Mouse (Mus musculus): ENCODE measurements around the gene Syt6. TPM values are rescaled to one million over a fixed set of nuclear protein-coding genes. Genes with fewer than 3 reads are reported as not detected.
"Not testable (repeated sequence)": the region's sequence is repeated elsewhere in the genome, so short reads cannot be mapped to it uniquely, and the experiment has no call there.

The Syt6 gene
- total and polyA plus RNA-seq, 2 experiments from 2014 or later: 10.1 to 32.6 TPM

- H3K4me1 ChIP-seq (ENCODE audit: insufficient read depth, low read length): no peaks in the 10 kb centered on the region
- H3K36me3 ChIP-seq (ENCODE audit: insufficient read depth, low read length): no peaks in the 10 kb centered on the region
- no peak overlapping the region for H3K4me2 ChIP-seq (ENCODE audit: low read depth, low read length)
- no peak for TF ChIP-seq CTCF (IDR thresholded peaks at IDR 0.05; ENCODE audit: low read depth)
- H3K4me3 ChIP-seq (ENCODE audit: low read length): no peak overlapping the region
- no peak overlapping the region for H3K27ac ChIP-seq
- DNase-seq (ENCODE audit: low spot score) (no peak), ATAC-seq (peak; percentile 40; the same call in 1 of the 2 replicates)
- no peaks in the 10 kb centered on the region for H3K27me3 ChIP-seq (ENCODE audit: insufficient read depth, low read length)
- WGBS: 48% methylated on average over 7 of the region's 7 CpGs
- no peak overlapping the region for H3K9ac ChIP-seq (replicated peaks; ENCODE audit: low read length)
- H3K9me3 ChIP-seq (ENCODE audit: low read length): no peaks in the 10 kb centered on the region
These were observed 66.3 kb downstream of the Syt6 start for GRCm38 (mm10) chr3:103641301-103641700.

DNA sequence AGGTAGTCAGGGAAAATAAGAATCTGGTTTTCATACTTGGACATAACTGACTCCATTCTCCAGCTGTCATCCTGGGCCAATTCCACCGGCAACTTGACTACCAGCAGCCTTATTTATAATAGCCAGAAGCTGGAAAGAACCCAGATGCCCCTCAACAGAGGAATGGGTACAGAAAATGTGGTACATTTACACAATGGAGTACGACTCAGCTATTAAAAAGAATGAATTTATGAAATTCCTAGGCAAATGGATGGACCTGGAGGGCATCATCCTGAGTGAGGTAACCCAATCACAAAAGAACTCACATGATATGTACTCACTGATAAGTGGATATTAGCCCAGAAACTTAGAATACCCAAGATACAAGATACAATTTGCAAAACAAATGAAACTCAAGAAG is 70.9 kb downstream of the Syt6 start, which contains the start of gene Atg4a-ps:
TSS of gene Atg4a-ps (minus strand) at position 101 of the 400 bp plus-strand sequence.
- 76% methylated on average over 2 of the region's 2 CpGs for WGBS
- H3K4me2 ChIP-seq (ENCODE audit: low read depth, low read length); H3K4me1 ChIP-seq (ENCODE audit: insufficient read depth, low read length); H3K36me3 ChIP-seq (ENCODE audit: insufficient read depth, low read length); ATAC-seq; H3K27me3 ChIP-seq (ENCODE audit: insufficient read depth, low read length); DNase-seq (ENCODE audit: low spot score); H3K9ac ChIP-seq (replicated peaks; ENCODE audit: low read length); H3K4me3 ChIP-seq (ENCODE audit: low read length); H3K27ac ChIP-seq; H3K9me3 ChIP-seq (ENCODE audit: low read length): not testable (repeated sequence)

DNA sequence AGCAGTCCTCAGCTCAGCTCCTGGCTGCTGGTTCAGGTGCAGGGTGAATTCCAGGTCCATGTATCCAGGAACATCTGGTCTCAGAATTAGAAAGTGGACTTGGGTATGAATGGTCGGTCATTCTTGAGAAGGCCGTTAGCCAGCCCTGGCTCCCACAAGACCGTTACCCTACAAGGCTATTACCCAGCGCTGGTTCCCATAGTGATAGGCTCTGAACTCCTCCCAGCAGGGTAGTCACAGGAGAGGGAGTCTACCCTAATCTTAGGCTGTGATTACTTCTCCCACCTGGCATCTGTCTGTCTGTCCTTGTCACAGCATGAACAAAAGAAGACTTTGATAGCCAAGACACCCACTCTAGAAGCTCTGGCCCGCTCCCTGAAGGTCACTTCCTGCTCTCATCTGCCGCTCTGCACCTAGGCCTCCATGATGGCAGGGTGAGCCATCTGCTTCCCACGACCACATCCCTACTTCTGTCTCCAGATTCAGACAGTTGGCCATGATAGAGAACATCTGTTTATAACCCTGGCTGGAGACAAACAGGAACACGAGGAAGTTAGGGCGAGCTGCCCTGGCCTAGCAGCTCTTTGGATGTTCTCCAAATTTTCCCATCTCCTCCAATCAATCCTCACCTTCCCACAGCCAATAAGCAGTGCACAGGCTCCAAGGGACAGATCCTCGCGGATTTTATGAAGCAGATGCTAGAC is 72.3 kb downstream of the Syt6 start:
- no peak for TF ChIP-seq CTCF (IDR thresholded peaks at IDR 0.05; ENCODE audit: low read depth)
- Histone ChIP-seq H3K9me3 (ENCODE audit: low read length) (no peaks in the 10 kb centered on the region), H3K4me2 (ENCODE audit: low read depth, low read length) (no peak overlapping the region), H3K9ac (replicated peaks; ENCODE audit: low read length) (no peak overlapping the region), H3K36me3 (ENCODE audit: insufficient read depth, low read length) (no peaks in the 10 kb centered on the region), H3K4me1 (ENCODE audit: insufficient read depth, low read length) (no peaks in the 10 kb centered on the region), H3K27ac (no peak overlapping the region), H3K27me3 (ENCODE audit: insufficient read depth, low read length) (no peaks in the 10 kb centered on the region), H3K4me3 (ENCODE audit: low read length) (no peak overlapping the region)
- no peak for DNase-seq (ENCODE audit: low spot score)
- 75% methylated on average over 11 of the region's 11 CpGs for WGBS
- no peak for ATAC-seq

GRCm38 (mm10) chr3:103648486-103648885 is 73.5 kb downstream of the Syt6 start:
- no peak overlapping the region for H3K4me2 ChIP-seq (ENCODE audit: low read depth, low read length)
- ATAC-seq (no peak), DNase-seq (ENCODE audit: low spot score) (no peak)
- H3K4me3 ChIP-seq (ENCODE audit: low read length): no peak overlapping the region
- WGBS: 85% methylated on average over 4 of the region's 4 CpGs
- H3K27ac ChIP-seq: no peak overlapping the region
- no peaks in the 10 kb centered on the region for H3K27me3 ChIP-seq (ENCODE audit: insufficient read depth, low read length)
- TF ChIP-seq CTCF (IDR thresholded peaks at IDR 0.05; ENCODE audit: low read depth): no peak
- no peaks in the 10 kb centered on the region for H3K9me3 ChIP-seq (ENCODE audit: low read length)
- no peak overlapping the region for H3K9ac ChIP-seq (replicated peaks; ENCODE audit: low read length)
- no peaks in the 10 kb centered on the region for H3K4me1 ChIP-seq (ENCODE audit: insufficient read depth, low read length)
- H3K36me3 ChIP-seq (ENCODE audit: insufficient read depth, low read length): no peaks in the 10 kb centered on the region

GRCm38 (mm10) chr3:103649716-103650115 is 74.7 kb downstream of the Syt6 start:
- no peak overlapping the region for H3K9ac ChIP-seq (replicated peaks; ENCODE audit: low read length)
- H3K27me3 ChIP-seq (ENCODE audit: insufficient read depth, low read length): no peaks in the 10 kb centered on the region
- H3K4me3 ChIP-seq (ENCODE audit: low read length): no peak overlapping the region
- no peaks in the 10 kb centered on the region for H3K9me3 ChIP-seq (ENCODE audit: low read length)
- H3K27ac ChIP-seq: no peak overlapping the region
- peak; percentile 18; the same call in 1 of the 2 replicates for ATAC-seq
- no peaks in the 10 kb centered on the region for H3K4me1 ChIP-seq (ENCODE audit: insufficient read depth, low read length)
- H3K36me3 ChIP-seq (ENCODE audit: insufficient read depth, low read length): no peaks in the 10 kb centered on the region
- 68% methylated on average over 6 of the region's 6 CpGs for WGBS
- H3K4me2 ChIP-seq (ENCODE audit: low read depth, low read length): no peak overlapping the region
- TF ChIP-seq CTCF (IDR thresholded peaks at IDR 0.05; ENCODE audit: low read depth): no peak
- no peak for DNase-seq (ENCODE audit: low spot score)

DNA sequence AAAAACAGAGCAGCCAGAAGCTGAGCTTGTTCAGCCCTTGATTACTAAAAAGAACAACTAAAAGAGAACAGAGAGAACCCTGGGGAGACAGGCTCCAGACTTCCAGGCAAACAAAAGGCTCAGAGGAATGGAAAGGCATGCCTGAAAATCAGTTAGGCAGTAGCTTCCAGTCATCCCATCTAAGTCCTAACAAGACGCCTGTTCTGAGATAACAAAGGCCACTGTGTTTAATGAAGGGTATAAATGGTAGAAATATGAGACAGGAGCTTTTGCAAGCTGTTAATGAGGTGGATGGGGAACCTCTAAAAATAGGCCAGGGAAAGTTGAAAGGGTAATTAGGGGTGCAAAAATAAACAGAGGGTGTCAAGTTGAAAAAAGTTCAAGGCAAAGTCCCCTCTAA is 75.4 kb downstream of the Syt6 start:
- ATAC-seq: no peak
- Histone ChIP-seq H3K27me3 (ENCODE audit: insufficient read depth, low read length) (no peaks in the 10 kb centered on the region), H3K9me3 (ENCODE audit: low read length) (no peaks in the 10 kb centered on the region), H3K9ac (replicated peaks; ENCODE audit: low read length) (no peak overlapping the region), H3K27ac (no peak overlapping the region), H3K4me1 (ENCODE audit: insufficient read depth, low read length) (no peaks in the 10 kb centered on the region), H3K36me3 (ENCODE audit: insufficient read depth, low read length) (no peaks in the 10 kb centered on the region), H3K4me3 (ENCODE audit: low read length) (no peak overlapping the region), H3K4me2 (ENCODE audit: low read depth, low read length) (no peak overlapping the region)
- no peak for DNase-seq (ENCODE audit: low spot score)
- WGBS: 33% methylated on average over 1 of the region's 1 CpGs
- TF ChIP-seq CTCF (IDR thresholded peaks at IDR 0.05; ENCODE audit: low read depth): no peak

DNA sequence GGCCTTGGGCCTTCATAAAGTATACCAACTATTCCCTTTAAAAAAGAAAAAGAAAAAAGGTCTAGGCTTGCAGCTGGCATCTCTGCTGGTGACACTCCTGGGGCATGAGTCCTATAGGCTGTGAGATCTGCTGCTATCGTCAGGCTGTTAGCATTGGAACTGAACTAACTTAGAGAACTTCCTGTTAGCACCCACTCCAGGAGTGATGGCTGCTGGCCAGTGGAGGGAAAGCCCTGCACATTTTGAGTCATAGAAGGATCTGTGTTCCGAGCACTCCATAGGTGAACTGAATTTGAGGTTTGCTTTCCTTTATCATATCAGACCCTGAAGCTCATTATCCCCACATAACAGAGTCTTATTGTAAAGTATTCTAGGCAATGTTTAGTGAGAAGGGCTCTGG is 85.0 kb downstream of the Syt6 start:
- Histone ChIP-seq H3K4me1 (ENCODE audit: insufficient read depth, low read length) (no peaks in the 10 kb centered on the region), H3K27ac (no peak overlapping the region), H3K36me3 (ENCODE audit: insufficient read depth, low read length) (no peaks in the 10 kb centered on the region), H3K9ac (replicated peaks; ENCODE audit: low read length) (no peak overlapping the region), H3K27me3 (ENCODE audit: insufficient read depth, low read length) (no peaks in the 10 kb centered on the region), H3K4me2 (ENCODE audit: low read depth, low read length) (no peak overlapping the region), H3K9me3 (ENCODE audit: low read length) (no peaks in the 10 kb centered on the region), H3K4me3 (ENCODE audit: low read length) (no peak overlapping the region)
- ATAC-seq (no peak), DNase-seq (ENCODE audit: low spot score) (no peak)
- WGBS: 60% methylated on average over 2 of the region's 2 CpGs
- TF ChIP-seq CTCF (IDR thresholded peaks at IDR 0.05; ENCODE audit: low read depth): no peak
